Mouse (Mus musculus): ENCODE measurements around the gene Scgb1c1.
A peak's percentile ranks its signal among the peaks of the same experiment; 100 is the strongest.

The Scgb1c1 gene

DNA sequence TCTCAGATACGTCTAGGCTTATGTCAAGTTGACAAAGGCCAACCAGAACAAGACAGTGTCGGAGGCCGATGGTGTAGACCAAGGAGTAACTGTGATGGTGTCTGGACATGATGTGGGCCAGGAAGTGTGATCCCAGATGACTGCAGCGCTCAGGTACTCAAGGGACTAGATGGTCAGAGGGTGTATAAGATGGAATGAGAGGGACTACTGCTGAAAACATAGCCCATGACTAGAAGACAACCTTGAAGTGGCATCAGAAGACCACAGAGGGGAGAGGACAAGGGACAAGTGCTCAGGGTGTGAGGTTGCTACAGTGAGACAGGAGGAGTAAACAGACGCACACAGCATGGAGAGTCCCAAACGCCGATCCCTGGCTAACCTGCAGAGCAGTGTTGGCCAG lies 1.5 kb upstream of the Scgb1c1 start:
- DNase-seq (ENCODE audit: low spot score) = no peak

DNA sequence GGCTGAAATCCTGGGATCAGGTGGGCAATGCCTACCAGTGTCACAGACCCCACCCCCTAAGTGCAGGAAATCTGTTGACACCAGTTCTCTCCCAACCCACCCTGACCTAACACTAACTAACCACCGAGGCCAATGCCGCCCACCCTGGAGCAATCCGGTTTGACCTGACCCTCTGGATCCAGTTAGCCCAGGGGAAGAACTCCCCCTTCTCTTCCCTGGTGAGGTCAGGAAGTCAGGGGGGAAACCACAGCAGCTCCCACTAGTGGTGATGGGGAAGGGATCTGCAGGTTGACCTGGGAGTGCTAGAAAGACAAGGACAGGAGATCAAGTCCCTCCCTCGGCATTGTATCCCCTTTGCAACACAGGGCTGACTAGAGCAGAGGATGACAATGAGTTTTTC lies 336 bp downstream of the Scgb1c1 start:
- no peak for DNase-seq (ENCODE audit: low spot score)

DNA sequence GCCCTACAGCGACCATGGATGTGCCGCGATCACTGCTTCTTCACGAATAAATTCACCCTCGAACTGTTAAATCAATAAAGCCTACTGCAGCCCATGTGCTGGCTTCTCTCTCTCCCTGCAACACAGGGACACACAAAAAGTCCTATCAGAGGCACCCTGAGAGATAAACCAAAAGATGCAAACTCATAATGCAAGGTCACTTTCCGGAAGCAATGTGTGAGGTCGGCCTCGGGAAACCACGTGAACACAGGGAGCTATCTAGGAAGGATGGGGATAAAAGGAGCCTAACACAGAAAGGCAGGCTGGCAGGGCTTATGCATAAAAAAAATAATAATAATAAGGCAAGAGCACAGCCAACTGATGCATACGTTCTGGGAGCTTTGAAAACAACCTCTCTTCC lies 1.3 kb downstream of the Scgb1c1 start:
- DNase-seq (ENCODE audit: low spot score) = no peak

DNA sequence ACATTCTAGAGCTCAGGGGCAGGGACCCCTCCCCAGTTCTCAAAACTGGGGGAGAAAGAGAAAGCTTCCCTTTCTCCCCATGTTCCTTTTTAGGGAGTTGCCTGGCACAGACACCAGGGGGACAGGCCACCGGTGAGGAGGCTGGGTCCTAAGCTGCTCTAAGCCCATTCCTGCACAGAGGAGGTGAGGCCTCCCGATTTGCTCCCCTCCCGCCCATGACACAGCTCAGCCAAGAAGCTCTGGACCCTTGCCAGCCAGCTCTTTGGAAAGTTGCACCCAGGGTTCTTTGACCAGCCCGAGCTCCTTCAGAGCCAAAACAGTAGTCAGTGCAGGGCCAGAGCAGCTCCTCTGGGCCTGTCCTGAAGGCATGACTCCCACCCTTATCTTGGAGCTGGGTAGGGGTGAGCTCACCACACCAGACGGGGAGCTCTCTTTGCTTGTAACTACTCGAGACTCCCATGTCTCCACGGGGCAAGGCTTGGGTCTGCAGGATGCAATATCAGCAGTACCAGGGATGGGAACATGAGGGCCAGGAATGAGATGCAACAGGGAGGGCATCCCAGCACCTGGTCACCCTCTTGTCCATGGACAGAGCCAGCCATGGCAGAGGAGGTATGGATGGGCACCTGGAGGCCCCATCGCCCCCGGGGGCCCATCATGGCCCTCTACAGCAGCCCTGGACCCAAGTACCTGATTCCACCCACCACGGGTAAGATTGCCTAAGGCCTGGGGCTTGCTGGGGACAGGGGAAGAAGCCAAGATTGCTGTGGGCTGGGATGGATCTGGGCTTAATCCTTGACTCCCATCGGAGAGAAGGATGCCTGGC lies 2.6 kb downstream of the Scgb1c1 start, which contains the start of gene Odf3:
Gene Odf3, plus strand, starts transcription at position 51 of the 826 bp plus-strand sequence.
- peak; percentile 43 for DNase-seq (ENCODE audit: low spot score)

DNA sequence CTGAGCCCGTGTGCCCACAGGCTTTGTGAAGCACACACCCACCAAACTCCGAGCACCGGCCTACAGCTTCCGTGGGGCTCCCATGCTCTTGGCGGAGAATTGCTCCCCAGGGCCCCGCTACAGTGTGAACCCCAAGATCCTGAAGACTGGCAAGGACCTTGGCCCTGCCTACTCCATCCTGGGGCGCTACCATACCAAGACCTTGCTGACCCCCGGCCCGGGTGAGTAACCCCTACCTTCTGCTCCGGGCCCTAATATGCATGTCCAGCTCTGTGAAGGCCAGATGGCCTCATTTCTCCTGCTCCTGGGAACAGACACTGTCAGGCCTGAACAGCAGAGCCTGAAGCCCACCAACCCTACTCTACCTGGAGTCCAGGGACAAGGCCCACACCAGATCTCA lies 3.2 kb downstream of the Scgb1c1 start:
- no peak for DNase-seq (ENCODE audit: low spot score)

DNA sequence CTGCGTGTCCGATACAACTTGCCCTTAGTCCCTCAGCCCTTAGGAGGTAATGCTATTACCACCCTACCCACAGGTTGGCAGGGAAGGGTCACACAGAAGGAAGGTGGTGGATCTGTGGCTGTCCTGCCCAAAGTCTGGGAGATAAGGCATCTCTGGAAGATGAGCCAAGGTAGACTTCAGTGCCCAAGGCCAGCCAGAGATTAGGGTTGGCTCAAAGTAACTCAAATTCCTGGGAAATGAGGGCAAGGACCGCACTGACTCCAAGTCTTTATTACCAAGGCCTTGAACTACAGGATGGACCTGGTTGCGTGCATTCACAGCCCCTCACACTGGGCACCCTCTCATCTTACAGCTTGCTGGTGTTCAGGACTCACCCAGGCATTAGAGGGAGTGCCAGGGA lies 6.6 kb downstream of the Scgb1c1 start:
- no peak for DNase-seq (ENCODE audit: low spot score)

DNA sequence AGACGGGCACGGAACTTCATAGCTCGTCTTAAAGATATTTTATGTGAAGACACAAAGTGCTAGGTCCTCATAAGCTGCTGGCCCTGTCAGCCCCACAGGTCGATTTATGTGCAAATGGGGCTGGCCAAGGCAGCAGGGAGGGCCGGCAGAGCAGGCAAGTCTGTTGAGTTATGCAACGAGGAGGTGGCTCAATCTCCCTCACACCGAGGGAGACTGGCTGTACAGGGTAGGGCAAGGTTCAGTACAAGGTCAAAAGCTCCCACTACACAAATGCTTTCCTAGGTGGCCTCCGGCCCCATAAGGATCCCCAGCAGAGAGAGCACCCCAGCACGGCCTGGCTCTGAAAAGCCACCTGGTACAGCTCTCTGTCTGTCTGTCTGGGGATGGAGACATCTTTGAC lies 8.0 kb downstream of the Scgb1c1 start:
- no peak for DNase-seq (ENCODE audit: low spot score)

DNA sequence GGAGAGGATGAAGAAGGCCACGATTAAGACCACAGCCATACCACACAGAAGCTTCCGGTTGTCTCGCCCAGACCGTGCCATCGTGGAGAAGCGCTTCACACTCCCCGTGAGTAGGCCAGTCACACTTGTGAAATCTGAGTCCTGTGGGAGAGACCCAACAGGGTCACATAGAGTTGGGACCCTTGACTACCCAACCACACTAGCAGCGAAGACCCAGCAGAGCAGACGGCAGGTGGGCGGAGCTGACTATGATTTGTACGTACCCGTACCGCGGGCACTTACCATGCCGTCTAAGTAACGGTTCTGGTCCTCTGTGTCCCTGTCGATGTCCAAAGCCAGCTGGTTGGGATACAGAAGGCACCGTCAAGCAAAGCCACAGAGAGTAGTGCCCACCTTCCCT lies 9.1 kb downstream of the Scgb1c1 start:
- no peak for DNase-seq (ENCODE audit: low spot score)

DNA sequence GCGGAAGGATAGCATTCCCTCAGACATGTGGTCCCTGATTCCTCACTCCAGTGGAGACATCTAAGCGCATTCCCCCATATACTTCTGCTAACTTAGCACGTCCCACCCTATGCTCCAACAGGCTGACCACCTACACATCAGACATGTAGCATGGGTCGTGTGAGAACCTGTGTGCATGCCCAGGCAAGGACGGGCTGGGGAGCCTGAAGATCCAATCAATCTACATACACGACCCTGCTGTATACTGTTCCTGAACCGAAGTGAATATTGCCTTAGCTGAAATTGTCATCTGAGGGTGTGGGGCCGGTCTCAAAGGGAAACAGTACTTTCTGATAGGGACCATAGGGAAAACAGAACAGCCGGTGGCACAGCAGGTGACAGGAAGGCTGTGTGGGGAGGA lies 9.8 kb downstream of the Scgb1c1 start:
- no peak for DNase-seq (ENCODE audit: low spot score)

DNA sequence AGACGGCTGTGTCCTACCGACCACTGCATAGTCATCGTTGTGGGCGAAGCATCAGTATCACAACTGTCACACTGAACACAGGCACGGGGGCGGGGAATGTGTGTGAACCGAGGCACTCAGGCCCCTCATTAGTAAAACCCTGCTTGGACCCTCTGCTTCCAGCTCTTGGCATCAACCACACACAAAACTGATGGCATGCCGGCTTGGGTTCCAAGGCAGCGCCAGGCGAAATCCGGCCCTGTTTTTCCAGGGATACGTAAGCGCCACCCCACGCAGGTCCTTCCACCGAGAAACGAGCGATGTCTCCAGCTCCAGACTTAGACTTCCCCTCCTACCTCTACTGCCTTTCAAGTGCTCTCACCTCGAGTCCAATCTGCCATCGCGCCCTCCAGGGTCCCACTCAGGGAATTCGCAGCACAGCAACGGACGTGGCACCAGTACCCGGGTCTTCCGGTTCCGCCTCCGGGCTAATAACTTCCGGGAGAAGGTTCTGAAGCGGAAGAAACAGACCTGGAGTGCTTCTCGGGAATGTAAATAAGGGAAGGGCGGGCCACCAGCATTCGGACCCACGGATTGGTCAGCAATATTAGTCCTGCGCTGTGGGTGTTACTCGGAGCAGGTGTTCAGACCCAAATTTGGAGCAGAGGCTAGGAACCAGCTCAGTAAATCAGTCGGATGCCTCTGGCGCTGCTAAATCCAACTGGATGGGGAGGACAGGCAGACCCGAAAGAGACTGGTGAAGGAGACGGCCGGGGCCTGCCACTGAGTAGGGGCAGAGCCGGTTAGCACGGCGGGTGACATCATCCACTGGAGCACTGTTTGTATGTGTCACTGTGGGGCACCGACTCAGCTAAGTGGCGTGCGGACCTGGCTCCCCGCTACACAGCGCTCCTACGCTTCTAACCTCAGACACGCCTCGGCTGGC lies 10.8 kb downstream of the Scgb1c1 start, which contains the start of gene Gm45785:
Gene Gm45785, minus strand, starts transcription at position 472 of the 925 bp plus-strand sequence.
- peak; percentile 87 for DNase-seq (ENCODE audit: low spot score)

DNA sequence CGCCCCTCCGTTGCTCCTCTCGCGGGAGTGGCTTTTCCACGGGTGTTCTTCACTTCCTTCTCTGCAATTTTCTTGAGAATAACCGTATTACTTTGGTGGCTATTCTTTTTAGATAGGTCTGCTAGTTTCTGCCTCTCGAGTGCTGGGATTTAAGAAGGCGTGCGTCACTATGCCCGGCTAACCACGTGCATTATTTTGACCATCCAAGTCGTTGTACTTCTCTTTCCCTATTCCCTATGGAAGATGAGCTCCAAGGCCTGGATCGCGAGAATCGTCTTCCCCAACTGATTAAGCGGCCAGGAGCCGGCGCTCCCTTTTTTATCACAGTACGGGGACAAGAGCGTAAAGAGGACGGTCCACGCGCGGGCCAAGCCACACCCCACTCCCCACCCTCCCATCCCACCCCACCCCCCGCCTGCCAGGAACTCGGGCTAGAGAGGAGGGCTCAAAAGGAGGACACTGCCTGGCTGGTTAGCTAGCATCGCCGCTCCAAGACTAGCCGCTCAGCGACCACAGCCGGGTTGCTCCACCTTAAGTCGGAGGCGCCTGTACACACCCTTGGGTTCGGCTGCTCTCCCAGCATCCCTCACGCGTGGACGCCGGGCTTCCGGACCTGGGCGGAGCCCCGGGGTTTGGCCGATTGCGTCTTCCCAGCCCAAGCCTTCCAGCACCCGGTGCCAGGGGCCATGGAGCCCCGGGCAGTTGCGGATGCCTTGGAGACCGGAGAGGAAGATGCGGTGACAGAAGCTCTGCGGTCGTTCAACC lies 11.6 kb downstream of the Scgb1c1 start, which contains the start of gene Ric8a:
Gene Ric8a, plus strand, starts transcription at position 173 of the 765 bp plus-strand sequence.
- DNase-seq (ENCODE audit: low spot score) = peak; percentile 93

DNA sequence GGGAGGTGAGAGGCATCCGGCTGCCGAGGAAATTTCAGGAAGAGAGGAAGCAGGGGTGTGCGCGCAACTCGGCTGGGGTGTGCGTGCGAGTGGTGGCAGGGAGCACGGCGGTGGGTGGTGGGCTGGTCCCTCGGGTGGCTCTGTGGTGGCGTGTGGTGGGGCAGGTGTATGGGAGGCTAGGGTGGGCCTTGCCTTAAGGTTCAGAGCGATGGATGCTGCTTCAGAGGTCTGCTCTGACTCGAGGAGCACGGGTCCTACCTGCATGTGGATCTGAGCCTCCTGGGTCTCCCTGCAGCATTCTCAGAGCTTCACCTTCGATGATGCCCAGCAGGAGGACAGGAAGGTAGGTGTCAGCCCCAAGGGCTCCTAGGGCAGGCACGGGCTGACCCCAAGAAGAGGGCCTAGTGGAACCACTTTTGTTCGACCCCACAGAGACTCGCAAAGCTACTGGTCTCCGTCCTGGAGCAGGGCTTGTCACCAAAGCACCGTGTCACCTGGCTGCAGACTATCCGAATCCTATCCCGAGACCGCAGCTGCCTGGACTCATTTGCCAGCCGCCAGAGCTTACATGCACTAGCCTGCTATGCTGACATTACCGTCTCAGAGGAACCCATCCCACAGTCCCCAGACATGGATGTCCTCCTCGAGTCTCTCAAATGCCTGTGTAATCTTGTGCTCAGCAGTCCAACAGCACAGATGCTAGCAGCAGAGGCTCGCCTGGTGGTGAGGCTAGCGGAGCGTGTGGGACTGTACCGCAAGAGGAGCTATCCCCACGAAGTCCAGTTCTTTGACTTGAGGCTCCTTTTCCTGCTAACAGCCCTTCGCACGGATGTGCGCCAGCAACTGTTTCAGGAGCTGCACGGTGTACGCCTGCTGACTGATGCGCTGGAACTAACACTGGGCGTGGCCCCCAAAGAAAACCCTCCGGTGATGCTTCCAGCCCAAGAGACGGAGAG lies 12.5 kb downstream of the Scgb1c1 start, which contains the start of gene Bet1l:
Gene Bet1l, minus strand, starts transcription at position 28 of the 956 bp plus-strand sequence.
- no peak for DNase-seq (ENCODE audit: low spot score)

DNA sequence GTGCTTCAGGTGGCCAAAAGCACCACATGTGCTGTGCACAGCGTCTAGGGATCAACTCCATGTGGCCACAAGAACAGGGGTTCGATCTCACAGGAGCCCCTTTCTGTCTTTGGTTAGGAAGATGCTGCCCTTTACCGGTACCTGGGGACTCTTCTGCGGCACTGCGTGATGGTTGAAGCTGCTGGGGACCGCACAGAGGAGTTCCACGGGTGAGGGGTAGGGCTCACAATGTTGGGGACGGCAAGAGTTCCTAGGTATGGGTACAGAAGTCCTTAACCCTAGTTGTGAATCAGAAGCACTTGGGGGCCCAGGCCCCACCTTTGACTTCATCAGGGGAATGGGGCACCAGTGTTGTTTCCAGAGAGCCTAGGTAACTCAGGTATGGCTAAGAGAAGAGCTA lies 13.4 kb downstream of the Scgb1c1 start:
- DNase-seq (ENCODE audit: low spot score) = no peak

DNA sequence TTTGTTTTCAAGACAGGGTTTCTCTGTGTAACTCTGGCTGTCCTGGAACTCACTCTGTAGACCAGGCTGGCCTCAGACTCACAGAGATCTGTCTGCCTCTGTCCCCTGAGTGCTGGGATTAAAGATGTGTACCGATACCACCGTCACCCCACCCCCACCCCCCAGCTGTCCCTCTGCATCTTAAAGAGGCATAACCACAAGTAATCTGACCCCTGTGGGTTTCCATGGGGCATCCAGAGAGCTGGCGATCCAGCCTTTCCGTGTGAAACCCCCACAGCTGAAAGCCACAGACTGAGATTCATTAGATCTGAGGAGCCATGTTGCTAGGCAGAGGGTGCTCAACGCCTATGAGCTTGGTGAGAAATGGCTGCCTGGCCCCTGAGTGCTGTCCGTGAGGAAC lies 14.7 kb downstream of the Scgb1c1 start:
- no peak for DNase-seq (ENCODE audit: low spot score)

DNA sequence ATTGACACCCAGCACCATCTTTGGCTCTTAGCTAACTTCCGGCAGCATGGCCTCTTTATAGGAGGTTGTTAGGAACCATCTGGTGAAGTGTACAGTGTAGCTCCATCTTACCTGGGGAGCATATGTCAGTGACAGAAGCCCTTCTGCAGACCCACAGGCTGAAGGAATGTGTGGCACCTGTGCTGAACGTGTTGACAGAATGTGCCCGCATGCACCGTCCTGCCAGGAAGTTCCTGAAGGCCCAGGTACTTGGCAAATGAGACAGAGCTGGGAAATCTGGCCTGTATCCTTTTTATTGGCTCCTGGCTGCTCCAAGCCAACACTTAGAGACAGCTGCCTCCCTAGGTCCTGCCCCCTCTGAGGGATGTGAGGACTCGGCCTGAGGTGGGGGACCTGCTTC lies 15.4 kb downstream of the Scgb1c1 start:
- DNase-seq (ENCODE audit: low spot score) = no peak

DNA sequence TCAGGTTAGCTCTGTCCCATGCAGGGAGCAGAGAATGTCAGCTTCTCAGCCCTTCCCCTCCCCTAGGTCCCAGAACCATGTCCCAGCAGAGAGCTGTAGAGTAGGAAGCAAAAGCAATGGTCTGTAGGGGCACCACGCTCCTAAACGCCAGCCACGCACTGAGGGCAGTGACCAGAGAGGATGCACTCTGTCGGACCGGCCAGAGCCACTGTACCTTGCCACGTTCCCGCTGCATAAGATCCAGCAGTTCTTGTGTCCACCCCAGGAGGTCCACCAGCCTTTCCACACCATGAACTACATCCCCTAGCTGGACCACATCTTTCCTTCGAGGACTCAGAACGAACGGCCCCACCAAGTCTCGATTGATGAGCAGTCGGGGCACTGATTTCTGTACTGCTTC lies 19.4 kb downstream of the Scgb1c1 start:
- DNase-seq (ENCODE audit: low spot score) = no peak

DNA sequence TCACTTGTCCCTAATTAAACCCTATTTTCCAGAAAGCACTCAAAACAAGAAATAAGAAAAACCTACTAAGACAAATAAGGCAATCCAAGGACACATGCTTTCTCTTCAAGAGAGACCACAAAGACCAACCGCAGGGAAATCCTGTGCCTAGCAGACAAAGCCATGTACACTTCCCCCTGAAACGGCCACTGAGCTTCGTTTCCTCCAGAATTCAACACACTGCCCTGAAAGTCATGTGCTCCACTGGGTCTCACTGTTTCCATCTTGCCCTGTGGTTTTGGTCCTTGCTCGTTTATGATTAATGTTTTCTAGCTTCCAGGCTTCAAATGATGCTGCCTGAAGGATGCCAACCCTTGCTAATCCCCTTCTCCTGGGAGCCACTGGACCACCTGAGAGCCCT lies 28.9 kb downstream of the Scgb1c1 start:
- DNase-seq (ENCODE audit: low spot score) = no peak

DNA sequence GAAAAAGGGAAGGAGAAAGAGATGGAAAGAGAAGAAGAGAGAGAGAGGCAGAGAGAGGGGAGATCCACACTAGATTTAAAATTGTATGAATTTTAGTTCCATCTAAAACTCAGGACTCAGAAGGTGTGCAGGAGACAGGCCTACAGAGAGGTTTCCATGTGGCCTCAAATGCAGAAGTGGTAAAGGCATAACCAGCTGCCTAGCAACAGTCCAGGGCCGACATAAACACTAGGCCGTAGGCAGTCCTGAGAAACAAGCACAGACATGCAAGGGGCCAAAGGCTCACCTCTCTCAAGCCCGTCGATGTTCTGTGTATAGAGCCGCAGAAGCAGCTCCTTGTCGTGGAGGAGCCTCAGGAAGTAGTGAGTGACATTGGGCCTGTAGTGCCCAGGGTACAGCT lies 32.0 kb downstream of the Scgb1c1 start:
- no peak for DNase-seq (ENCODE audit: low spot score)

DNA sequence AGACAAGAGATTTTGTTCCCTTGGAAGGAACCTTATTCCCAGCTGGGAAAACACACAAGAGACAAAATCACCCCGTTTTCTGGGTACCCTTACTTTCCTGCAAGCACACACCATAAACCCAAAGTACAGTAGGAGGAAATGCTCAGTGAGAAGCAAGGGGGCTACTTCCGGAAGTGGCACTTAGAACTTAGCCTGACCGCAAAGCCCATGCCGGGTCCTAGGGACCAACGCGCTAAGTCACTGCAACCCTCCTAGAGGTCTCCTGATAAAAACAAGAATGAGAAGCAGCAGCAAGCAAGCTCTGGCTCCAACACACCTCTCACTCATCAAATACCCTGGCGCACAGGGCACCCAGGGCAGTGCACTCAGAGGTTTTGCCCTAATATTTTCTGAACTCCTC lies 34.0 kb downstream of the Scgb1c1 start:
- no peak for DNase-seq (ENCODE audit: low spot score)

DNA sequence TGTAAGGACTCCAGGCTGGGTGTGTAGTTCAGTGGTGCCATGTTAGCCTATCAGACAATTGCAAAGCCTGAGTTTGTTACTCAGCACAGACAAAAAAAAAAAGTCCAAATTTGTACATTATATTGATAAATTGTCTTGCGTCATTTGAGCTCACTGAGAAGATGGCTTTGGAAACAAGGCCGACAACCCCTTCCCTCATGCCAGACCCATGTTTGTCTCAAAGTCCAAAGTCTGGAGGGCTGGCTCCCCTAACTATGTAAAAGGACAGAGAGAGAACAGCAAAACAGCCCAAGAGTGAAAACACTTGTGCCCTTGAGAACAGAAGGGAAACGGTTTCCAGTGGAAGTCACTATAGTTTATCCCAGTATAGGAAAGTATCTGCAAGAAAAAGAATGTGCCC lies 35.1 kb downstream of the Scgb1c1 start:
- no peak for DNase-seq (ENCODE audit: low spot score)

Data from urinary bladder, postnatal 14 days (tissue).